In the genomic region with DNA sequence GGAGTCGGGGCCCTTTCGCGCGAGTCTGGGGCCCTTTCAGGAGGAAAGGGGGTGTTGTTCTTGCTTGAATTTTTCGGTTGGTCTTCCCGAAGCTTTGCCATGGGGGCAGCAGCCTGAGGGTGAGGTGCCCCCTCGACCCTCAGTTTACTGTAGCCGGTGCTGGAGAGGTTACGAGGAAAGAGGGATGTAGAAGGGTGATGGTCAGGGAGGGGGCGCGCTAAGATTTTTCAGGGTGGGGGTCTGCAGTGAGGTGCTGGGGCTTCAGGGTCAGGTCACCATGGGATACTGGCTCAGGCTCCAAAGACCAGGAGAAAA, we compare ENCODE assay signal across 8 mouse cellular contexts. TPM values are rescaled to one million over a fixed set of nuclear protein-coding genes. Genes with fewer than 3 reads are reported as not detected.
A peak's percentile ranks its signal among the peaks of the same experiment; 100 is the strongest.
DNase-seq lines count a peak whose midpoint lies in the region; ATAC-seq and TF ChIP-seq lines count a peak whose summit lies in the region.

No protein-coding gene starts in this region.

- under 1% methylated on average over 11 of the region's 11 CpGs for WGBS in hindbrain, embryonic 12.5 days
- WGBS in midbrain, embryonic 13.5 days = under 1% methylated on average over 11 of the region's 11 CpGs

- no peak for TF ChIP-seq POLR2A in bone marrow macrophage, adult 2 months (IDR thresholded peaks at IDR 0.05; ENCODE audit: borderline replicate concordance, low read depth, low read length)

- peaks cover 53% of the 10 kb centered on the region for H3K27me3 ChIP-seq in hindbrain, embryonic 12.5 days
- peaks cover 50% of the 10 kb centered on the region for H3K27me3 ChIP-seq in midbrain, embryonic 13.5 days

- peak overlapping the region; percentile 58 for H3K4me3 ChIP-seq in bone marrow macrophage, adult 2 months (ENCODE audit: insufficient read depth, low read length)
- peak overlapping the region; percentile 96 for H3K4me3 ChIP-seq in hindbrain, embryonic 12.5 days
- peak overlapping the region; percentile 93 for H3K4me3 ChIP-seq in midbrain, embryonic 13.5 days (replicated peaks)

- H3K9ac ChIP-seq in hindbrain, embryonic 12.5 days = peak overlapping the region; percentile 93
- peak overlapping the region; percentile 66 for H3K9ac ChIP-seq in midbrain, embryonic 13.5 days (replicated peaks)

- H3K27ac ChIP-seq in bone marrow macrophage, adult 2 months (ENCODE audit: insufficient read depth, low read depth, low read length) = peak overlapping the region; percentile 11
- no peak overlapping the region for H3K27ac ChIP-seq in hindbrain, embryonic 12.5 days
- no peak overlapping the region for H3K27ac ChIP-seq in midbrain, embryonic 13.5 days

- TF ChIP-seq CTCF in bone marrow macrophage, adult 2 months (IDR thresholded peaks at IDR 0.05; ENCODE audit: low read depth, low read length) = no peak

- H3K4me1 ChIP-seq in bone marrow macrophage, adult 2 months (ENCODE audit: control insufficient read depth, insufficient read depth, low read length) = peaks cover 36% of the 10 kb centered on the region
- H3K4me1 ChIP-seq in hindbrain, embryonic 12.5 days = peaks cover 66% of the 10 kb centered on the region
- peaks cover 72% of the 10 kb centered on the region for H3K4me1 ChIP-seq in midbrain, embryonic 13.5 days (replicated peaks)

- ATAC-seq in hindbrain, embryonic 12.5 days (ENCODE audit: low FRiP score) = peak; percentile 17
- no peak; the same call in 1 of the 2 replicates for ATAC-seq in midbrain, embryonic 13.5 days

- peak; percentile 35 for DNase-seq in kidney, postnatal 10 days
- no peak for DNase-seq in kidney, postnatal 36 days
- DNase-seq in frontal cortex, adult 2 months (ENCODE audit: extremely low spot score in 1 of 2, low spot score in 1 of 2) = no peak
- DNase-seq in spleen, adult 18-20 months = no peak
- no peak for DNase-seq in retina, embryonic 14.5 days (ENCODE audit: low spot score)

- H3K36me3 ChIP-seq in hindbrain, embryonic 12.5 days = no peaks in the 10 kb centered on the region
- no peaks in the 10 kb centered on the region for H3K36me3 ChIP-seq in midbrain, embryonic 13.5 days

- peak overlapping the region; percentile 71 for H3K4me2 ChIP-seq in hindbrain, embryonic 12.5 days (replicated peaks)
- peak overlapping the region; percentile 97 for H3K4me2 ChIP-seq in midbrain, embryonic 13.5 days (replicated peaks)

- no peaks in the 10 kb centered on the region for H3K9me3 ChIP-seq in hindbrain, embryonic 12.5 days (replicated peaks)
- no peaks in the 10 kb centered on the region for H3K9me3 ChIP-seq in midbrain, embryonic 13.5 days

RNA-seq across cellular contexts. Expression of a gene that starts 0.6 kb away (rescaled TPM):
- 22.3 and 28.2 TPM in 2 replicates for polyA plus RNA-seq in bone marrow macrophage, adult 2 months (2012; ENCODE audit: insufficient read depth, insufficient read length, missing spikeins)
- polyA plus RNA-seq in hindbrain, embryonic 12.5 days (2016; fragmentation: Nextera tagmentation; extraction: Ambion mirVana) = 6.7 and 6.8 TPM in 2 replicates
- 4.2 and 5.0 TPM in 2 replicates for polyA plus RNA-seq in midbrain, embryonic 13.5 days (2015; fragmentation: Nextera tagmentation; extraction: Ambion mirVana)
- polyA plus RNA-seq in frontal cortex, adult 2 months (2012; rRNA removed) = 25.4 and 26.8 TPM in 2 replicates

RNA-seq across cellular contexts. Expression of a gene that starts 25.5 kb away (rescaled TPM):
- 20.4 and 21.3 TPM in 2 replicates for polyA plus RNA-seq in bone marrow macrophage, adult 2 months (2012; ENCODE audit: insufficient read depth, insufficient read length, missing spikeins)
- polyA plus RNA-seq in hindbrain, embryonic 12.5 days (2016; fragmentation: Nextera tagmentation; extraction: Ambion mirVana) = 26.9 and 29.6 TPM in 2 replicates
- 6.2 and 6.6 TPM in 2 replicates for polyA plus RNA-seq in midbrain, embryonic 13.5 days (2015; fragmentation: Nextera tagmentation; extraction: Ambion mirVana)
- polyA plus RNA-seq in frontal cortex, adult 2 months (2012; rRNA removed) = 3.2 and 3.3 TPM in 2 replicates

RNA-seq across cellular contexts. Expression of a gene that starts 39.0 kb away (rescaled TPM):
- 63.4 and 76.0 TPM in 2 replicates for polyA plus RNA-seq in bone marrow macrophage, adult 2 months (2012; ENCODE audit: insufficient read depth, insufficient read length, missing spikeins)
- 53.8 and 56.8 TPM in 2 replicates for polyA plus RNA-seq in hindbrain, embryonic 12.5 days (2016; fragmentation: Nextera tagmentation; extraction: Ambion mirVana)
- 42.5 and 42.8 TPM in 2 replicates for polyA plus RNA-seq in midbrain, embryonic 13.5 days (2015; fragmentation: Nextera tagmentation; extraction: Ambion mirVana)
- 126 and 131 TPM in 2 replicates for polyA plus RNA-seq in frontal cortex, adult 2 months (2012; rRNA removed)
